Mouse (Mus musculus): ENCODE measurements around the gene Olfr243. TPM values are rescaled to one million over a fixed set of nuclear protein-coding genes. Genes with fewer than 3 reads are reported as not detected.

Gene Olfr243
- polyA plus RNA-seq, 1 experiment from 2014 or later = not detected

Other genes starting within 250 kb of the Olfr243 start
- not detected in 2 replicates for gene Olfr608, start 244.8 kb upstream of the Olfr243 start, polyA plus RNA-seq (2015; fragmentation: Nextera tagmentation; extraction: Ambion mirVana)
- not detected in 2 replicates for gene Olfr609, start 216.6 kb upstream of the Olfr243 start, polyA plus RNA-seq (2015; fragmentation: Nextera tagmentation; extraction: Ambion mirVana)
- gene Olfr610, start 202.5 kb upstream of the Olfr243 start, polyA plus RNA-seq (2015; fragmentation: Nextera tagmentation; extraction: Ambion mirVana) = not detected in 2 replicates
- gene Olfr611, start 193.8 kb upstream of the Olfr243 start, polyA plus RNA-seq (2015; fragmentation: Nextera tagmentation; extraction: Ambion mirVana) = not detected in 2 replicates
- gene Olfr612, start 172.0 kb upstream of the Olfr243 start, polyA plus RNA-seq (2015; fragmentation: Nextera tagmentation; extraction: Ambion mirVana) = not detected in 2 replicates
- gene Olfr613, start 166.6 kb upstream of the Olfr243 start, polyA plus RNA-seq (2015; fragmentation: Nextera tagmentation; extraction: Ambion mirVana) = not detected in 2 replicates
- not detected in 2 replicates for gene Olfr615, start 158.6 kb upstream of the Olfr243 start, polyA plus RNA-seq (2015; fragmentation: Nextera tagmentation; extraction: Ambion mirVana)
- not detected in 2 replicates for gene Olfr616, start 145.5 kb upstream of the Olfr243 start, polyA plus RNA-seq (2015; fragmentation: Nextera tagmentation; extraction: Ambion mirVana)
- not detected in 2 replicates for gene Olfr617, start 141.6 kb upstream of the Olfr243 start, polyA plus RNA-seq (2015; fragmentation: Nextera tagmentation; extraction: Ambion mirVana)
- not detected in 2 replicates for gene Olfr618, start 124.6 kb upstream of the Olfr243 start, polyA plus RNA-seq (2015; fragmentation: Nextera tagmentation; extraction: Ambion mirVana)
- not detected in 2 replicates for gene Olfr619, start 114.1 kb upstream of the Olfr243 start, polyA plus RNA-seq (2015; fragmentation: Nextera tagmentation; extraction: Ambion mirVana)
- gene Olfr620, start 102.1 kb upstream of the Olfr243 start, polyA plus RNA-seq (2015; fragmentation: Nextera tagmentation; extraction: Ambion mirVana) = not detected in 2 replicates
- not detected in 2 replicates for gene Olfr622, start 72.0 kb upstream of the Olfr243 start, polyA plus RNA-seq (2015; fragmentation: Nextera tagmentation; extraction: Ambion mirVana)
- not detected in 2 replicates for gene Olfr623, start 51.0 kb upstream of the Olfr243 start, polyA plus RNA-seq (2015; fragmentation: Nextera tagmentation; extraction: Ambion mirVana)
- 0.03 TPM in 1 of 2 replicates, not detected in the other for gene Olfr624, start 43.5 kb upstream of the Olfr243 start, polyA plus RNA-seq (2015; fragmentation: Nextera tagmentation; extraction: Ambion mirVana)
- not detected in 2 replicates for gene Olfr625-ps1, start 32.0 kb upstream of the Olfr243 start, polyA plus RNA-seq (2015; fragmentation: Nextera tagmentation; extraction: Ambion mirVana)
- gene Olfr628, start 15.7 kb downstream of the Olfr243 start, polyA plus RNA-seq (2015; fragmentation: Nextera tagmentation; extraction: Ambion mirVana) = not detected in 2 replicates
- not detected in 2 replicates for gene Olfr629, start 30.3 kb downstream of the Olfr243 start, polyA plus RNA-seq (2015; fragmentation: Nextera tagmentation; extraction: Ambion mirVana)
- gene Olfr630, start 42.7 kb downstream of the Olfr243 start, polyA plus RNA-seq (2015; fragmentation: Nextera tagmentation; extraction: Ambion mirVana) = not detected in 2 replicates
- gene Olfr69, start 56.9 kb downstream of the Olfr243 start, polyA plus RNA-seq (2015; fragmentation: Nextera tagmentation; extraction: Ambion mirVana) = not detected in 2 replicates
- not detected in 2 replicates for gene Olfr68, start 65.0 kb downstream of the Olfr243 start, polyA plus RNA-seq (2015; fragmentation: Nextera tagmentation; extraction: Ambion mirVana)
- not detected in 2 replicates for gene Olfr67, start 77.2 kb downstream of the Olfr243 start, polyA plus RNA-seq (2015; fragmentation: Nextera tagmentation; extraction: Ambion mirVana)
- 2,721 and 2,775 TPM in 2 replicates for gene Hbb-bt, start 99.3 kb downstream of the Olfr243 start, polyA plus RNA-seq (2015; fragmentation: Nextera tagmentation; extraction: Ambion mirVana)
- 7,434 and 7,479 TPM in 2 replicates for gene Hbb-bs, start 113.4 kb downstream of the Olfr243 start, polyA plus RNA-seq (2015; fragmentation: Nextera tagmentation; extraction: Ambion mirVana)
- gene Hbb-bh2, start 125.8 kb downstream of the Olfr243 start, polyA plus RNA-seq (2015; fragmentation: Nextera tagmentation; extraction: Ambion mirVana) = not detected in 2 replicates
- gene Hbb-bh1, start 128.5 kb downstream of the Olfr243 start, polyA plus RNA-seq (2015; fragmentation: Nextera tagmentation; extraction: Ambion mirVana) = 2.0 and 2.2 TPM in 2 replicates
- 165 and 266 TPM in 2 replicates for gene Hbb-y, start 138.5 kb downstream of the Olfr243 start, polyA plus RNA-seq (2015; fragmentation: Nextera tagmentation; extraction: Ambion mirVana)
- gene Olfr66, start 171.6 kb downstream of the Olfr243 start, polyA plus RNA-seq (2015; fragmentation: Nextera tagmentation; extraction: Ambion mirVana) = not detected in 2 replicates
- not detected in 2 replicates for gene Olfr64, start 179.8 kb downstream of the Olfr243 start, polyA plus RNA-seq (2015; fragmentation: Nextera tagmentation; extraction: Ambion mirVana)
- gene Olfr65, start 188.8 kb downstream of the Olfr243 start, polyA plus RNA-seq (2015; fragmentation: Nextera tagmentation; extraction: Ambion mirVana) = not detected in 2 replicates
- not detected in 2 replicates for gene Olfr631, start 214.2 kb downstream of the Olfr243 start, polyA plus RNA-seq (2015; fragmentation: Nextera tagmentation; extraction: Ambion mirVana)
- gene Olfr632, start 219.7 kb downstream of the Olfr243 start, polyA plus RNA-seq (2015; fragmentation: Nextera tagmentation; extraction: Ambion mirVana) = not detected in 2 replicates
- gene Olfr633, start 229.8 kb downstream of the Olfr243 start, polyA plus RNA-seq (2015; fragmentation: Nextera tagmentation; extraction: Ambion mirVana) = not detected in 2 replicates

Measured in intestine, embryonic 15.5 days (tissue).